Mouse (Mus musculus) intestine, embryonic 14.5 days (tissue): ENCODE measurements around the gene Mettl24. TPM values are rescaled to one million over a fixed set of nuclear protein-coding genes. Genes with fewer than 3 reads are reported as not detected.
A peak's percentile ranks its signal among the peaks of the same experiment; 100 is the strongest.

Experiments used
- ATAC-seq: fragments of 200-750 bp; cut with Nextera tagmentation; replicated peaks from 2 replicates; pipeline ENCODE4 v1.8.0; 2017; ENCODE audit warnings: low read depth, moderate number of reproducible peaks, moderate TSS enrichment, moderate library complexity; ENCODE audit not compliant: low FRiP score, low TSS enrichment
- DNase-seq: peaks from one replicate; pipeline ENCODE4 v3.0.0-alpha.2; 2018; ENCODE audit warnings: low spot score
- H3K27ac ChIP-seq: fragments of 300-500 bp; sonication (generic); 2 replicates; pipeline ENCODE4 v1.5.1; 2014; ENCODE audit warnings: low read depth, mild to moderate bottlenecking, control low read depth
- H3K27me3 ChIP-seq: fragments of 300-500 bp; sonication (generic); replicated peaks from 2 replicates; pipeline ENCODE4 v1.6.1; 2014; ENCODE audit warnings: low read length, control low read depth; ENCODE audit not compliant: control insufficient read depth, insufficient read depth
- H3K36me3 ChIP-seq: fragments of 300-500 bp; sonication (generic); 2 replicates; pipeline ENCODE4 v1.6.1; 2014; ENCODE audit warnings: low read length, control low read depth; ENCODE audit not compliant: control insufficient read depth, insufficient read depth
- H3K4me1 ChIP-seq: fragments of 300-500 bp; sonication (generic); replicated peaks from 2 replicates; pipeline ENCODE4 v1.6.1; 2014; ENCODE audit warnings: low read length, control low read depth, mixed read lengths; ENCODE audit not compliant: control insufficient read depth, insufficient read depth
- H3K4me2 ChIP-seq: fragments of 300-500 bp; sonication (generic); 2 replicates; pipeline ENCODE4 v1.6.1; 2014; ENCODE audit warnings: low read length
- H3K4me3 ChIP-seq: fragments of 300-500 bp; sonication (generic); 2 replicates; pipeline ENCODE4 v1.5.1; 2014; ENCODE audit warnings: low read depth, low read length, control low read depth, mixed read lengths
- H3K9ac ChIP-seq: fragments of 300-500 bp; sonication (generic); 2 replicates; pipeline ENCODE4 v1.6.1; 2014; ENCODE audit warnings: mild to moderate bottlenecking, low read length
- H3K9me3 ChIP-seq: fragments of 300-500 bp; sonication (generic); 2 replicates; pipeline ENCODE4 v1.6.1; 2016; ENCODE audit warnings: low read length, control low read depth; ENCODE audit not compliant: control insufficient read depth
- WGBS: fragments of 180-500 bp; shearing (Covaris S2); extraction: QIAGEN DNeasy Blood & Tissue Kit; methylation state at CpG from one replicate; pipeline ENCODE4 v1.1.7; 2014; 5-methylcytosine and 5-hydroxymethylcytosine counted together
- polyA plus RNA-seq: library from polyadenylated mRNA; unstranded; fragments of >200 nt; fragmentation: Nextera tagmentation; extraction: Ambion mirVana; gene quantifications from 2 replicates; pipeline ENCODE4 v1.2.1, GENCODE M21; 2014

The Mettl24 gene
- polyA plus RNA-seq, 1 experiment from 2014 or later, result 4.5 TPM

- 11% methylated on average over 13 of the region's 13 CpGs for WGBS
- H3K9ac ChIP-seq, result no peak overlapping the region
- no peaks in the 10 kb centered on the region for H3K27me3 ChIP-seq
- ATAC-seq (no peak), DNase-seq (peak; percentile 55)
- H3K4me2 ChIP-seq, result peak overlapping the region; percentile 55
- H3K9me3 ChIP-seq, result no peaks in the 10 kb centered on the region
- H3K4me3 ChIP-seq, result no peak overlapping the region
- peaks cover 12% of the 10 kb centered on the region; the same call in 1 of the 2 replicates for H3K4me1 ChIP-seq
- no peak overlapping the region for H3K27ac ChIP-seq
- H3K36me3 ChIP-seq, result no peaks in the 10 kb centered on the region
Measured at GRCm38 (mm10) chr10:40674151-40674550, 8.9 kb upstream of the Mettl24 start.

- 84% methylated on average over 7 of the region's 7 CpGs for WGBS
- DNase-seq, result peak; percentile 43
- Histone ChIP-seq H3K27me3 (no peaks in the 10 kb centered on the region), H3K4me1 (peaks cover 12% of the 10 kb centered on the region; the same call in 1 of the 2 replicates), H3K27ac (no peak overlapping the region), H3K4me2 (no peak overlapping the region), H3K36me3 (no peaks in the 10 kb centered on the region), H3K9ac (no peak overlapping the region), H3K4me3 (no peak overlapping the region), H3K9me3 (no peaks in the 10 kb centered on the region)
- ATAC-seq, result no peak
Measured at GRCm38 (mm10) chr10:40675921-40676320, 7.2 kb upstream of the Mettl24 start.

- ATAC-seq (no peak), DNase-seq (no peak)
- Histone ChIP-seq H3K4me1 (peaks cover 18% of the 10 kb centered on the region; the same call in 1 of the 2 replicates), H3K4me3 (no peak overlapping the region), H3K9me3 (no peaks in the 10 kb centered on the region), H3K27ac (no peak overlapping the region), H3K36me3 (no peaks in the 10 kb centered on the region), H3K27me3 (no peaks in the 10 kb centered on the region), H3K9ac (no peak overlapping the region), H3K4me2 (no peak overlapping the region)
- 76% methylated on average over 3 of the region's 3 CpGs for WGBS
Measured at GRCm38 (mm10) chr10:40678477-40678876, 4.6 kb upstream of the Mettl24 start.

GRCm38 (mm10) chr10:40682470-40682869, 612 bp upstream of the Mettl24 start:
- ATAC-seq (no peak), DNase-seq (peak; percentile 49)
- Histone ChIP-seq H3K4me2 (peak overlapping the region; percentile 93), H3K27ac (no peak overlapping the region), H3K4me3 (peak overlapping the region; percentile 57; the same call in 1 of the 2 replicates), H3K36me3 (no peaks in the 10 kb centered on the region), H3K9ac (no peak overlapping the region), H3K27me3 (no peaks in the 10 kb centered on the region), H3K9me3 (no peaks in the 10 kb centered on the region), H3K4me1 (peaks cover 11% of the 10 kb centered on the region; the same call in 1 of the 2 replicates)
- 30% methylated on average over 8 of the region's 8 CpGs for WGBS

- Histone ChIP-seq H3K4me1 (peaks cover 11% of the 10 kb centered on the region; the same call in 1 of the 2 replicates), H3K4me2 (peak overlapping the region; percentile 93), H3K27ac (peak overlapping the region; percentile 69; the same call in 1 of the 2 replicates), H3K9me3 (no peaks in the 10 kb centered on the region), H3K9ac (no peak overlapping the region), H3K27me3 (no peaks in the 10 kb centered on the region), H3K4me3 (peak overlapping the region; percentile 57), H3K36me3 (no peaks in the 10 kb centered on the region)
- DNase-seq, result peak; percentile 49
- 0 out of 2 replicates have a peak, but pooled peaks have one; percentile 23 for ATAC-seq
- WGBS, result 60% methylated on average over 9 of the region's 9 CpGs
Measured at GRCm38 (mm10) chr10:40683868-40684253, 779 bp downstream of the Mettl24 start.

GRCm38 (mm10) chr10:40684326-40684725, 1.2 kb downstream of the Mettl24 start:
- no peak for DNase-seq
- Histone ChIP-seq H3K4me1 (peaks cover 11% of the 10 kb centered on the region; the same call in 1 of the 2 replicates), H3K9me3 (no peaks in the 10 kb centered on the region), H3K27ac (no peak overlapping the region), H3K36me3 (no peaks in the 10 kb centered on the region), H3K27me3 (no peaks in the 10 kb centered on the region), H3K4me2 (no peak overlapping the region; the same call in 1 of the 2 replicates), H3K4me3 (no peak overlapping the region), H3K9ac (no peak overlapping the region)
- WGBS, result 94% methylated on average over 7 of the region's 7 CpGs
- ATAC-seq, result no peak

GRCm38 (mm10) chr10:40685641-40686040, 2.6 kb downstream of the Mettl24 start:
- no peaks in the 10 kb centered on the region for H3K27me3 ChIP-seq
- no peaks in the 10 kb centered on the region for H3K9me3 ChIP-seq
- peak; percentile 50 for DNase-seq
- ATAC-seq, result no peak
- 27% methylated on average over 8 of the region's 8 CpGs for WGBS
- H3K27ac ChIP-seq, result no peak overlapping the region
- H3K4me2 ChIP-seq, result peak overlapping the region; percentile 22; the same call in 1 of the 2 replicates
- no peak overlapping the region for H3K9ac ChIP-seq
- H3K4me3 ChIP-seq, result no peak overlapping the region
- H3K36me3 ChIP-seq, result no peaks in the 10 kb centered on the region
- peaks cover 11% of the 10 kb centered on the region; the same call in 1 of the 2 replicates for H3K4me1 ChIP-seq

GRCm38 (mm10) chr10:40686976-40687375, 3.9 kb downstream of the Mettl24 start:
- Histone ChIP-seq H3K27me3 (no peaks in the 10 kb centered on the region), H3K4me2 (no peak overlapping the region), H3K4me1 (peaks cover 11% of the 10 kb centered on the region; the same call in 1 of the 2 replicates), H3K9me3 (no peaks in the 10 kb centered on the region), H3K27ac (no peak overlapping the region), H3K36me3 (no peaks in the 10 kb centered on the region), H3K9ac (no peak overlapping the region), H3K4me3 (no peak overlapping the region)
- ATAC-seq (no peak), DNase-seq (peak; percentile 6)
- WGBS, result 69% methylated on average over 4 of the region's 4 CpGs

GRCm38 (mm10) chr10:40687407-40687806, 4.3 kb downstream of the Mettl24 start:
- 70% methylated on average over 2 of the region's 2 CpGs for WGBS
- H3K9ac ChIP-seq, result no peak overlapping the region
- DNase-seq, result peak; percentile 12
- no peak overlapping the region for H3K4me3 ChIP-seq
- H3K36me3 ChIP-seq, result no peaks in the 10 kb centered on the region
- H3K27me3 ChIP-seq, result no peaks in the 10 kb centered on the region
- H3K9me3 ChIP-seq, result no peaks in the 10 kb centered on the region
- H3K27ac ChIP-seq, result no peak overlapping the region
- no peak overlapping the region for H3K4me2 ChIP-seq
- ATAC-seq, result no peak
- H3K4me1 ChIP-seq, result peaks cover 10% of the 10 kb centered on the region; the same call in 1 of the 2 replicates
